Mouse (Mus musculus) myocyte (in vitro differentiated cells): ENCODE results near the gene Mical3. TPM values are rescaled to one million over a fixed set of nuclear protein-coding genes. Genes with fewer than 3 reads are reported as not detected.
A peak's percentile ranks its signal among the peaks of the same experiment; 100 is the strongest.

ENCODE experiments used
- H3K27me3 ChIP-seq: one replicate; pipeline ENCODE4 v1.6.1; 2011; ENCODE audit not compliant: control insufficient read depth, insufficient read depth, insufficient read length
- H3K36me3 ChIP-seq: one replicate; pipeline ENCODE4 v1.6.1; 2011; ENCODE audit not compliant: control insufficient read depth, insufficient read depth
- H3K4me2 ChIP-seq: one replicate; pipeline ENCODE4 v1.6.1; 2011; ENCODE audit warnings: low read depth, control low read depth
- H3K4me3 ChIP-seq: one replicate; pipeline ENCODE4 v1.5.1; 2011; ENCODE audit warnings: mild to moderate bottlenecking, control low read depth, moderate library complexity
- H3K79me2 ChIP-seq: one replicate; pipeline ENCODE4 v1.6.1; 2011; ENCODE audit not compliant: control insufficient read depth, insufficient read depth
- H3ac ChIP-seq: one replicate; pipeline ENCODE4 v1.6.1; 2011; ENCODE audit not compliant: control insufficient read depth, insufficient read length
- CEBPB ChIP-seq: IDR thresholded peaks from 2 replicates; pipeline ENCODE4 v1.6.1; 2011; ENCODE audit warnings: mild to moderate bottlenecking, moderate library complexity; ENCODE audit not compliant: poor library complexity, insufficient read depth, severe bottlenecking
- E2F4 ChIP-seq: IDR thresholded peaks from one replicate; pipeline ENCODE4 v1.6.1; 2011; ENCODE audit warnings: mild to moderate bottlenecking, control low read depth, moderate library complexity; ENCODE audit not compliant: insufficient read depth
- MAX ChIP-seq: IDR thresholded peaks from one replicate; pipeline ENCODE4 v1.6.1; 2011; ENCODE audit warnings: low read depth, mild to moderate bottlenecking, control low read depth
- MYOD1 ChIP-seq, 3 experiments: IDR thresholded peaks; one replicate each; pipeline ENCODE4 v1.6.1; 2011; ENCODE audit warnings: control low read depth in 2 of 3, low read depth in 2 of 3, mild to moderate bottlenecking in 2 of 3, moderate library complexity in 1 of 3; ENCODE audit not compliant: insufficient read length in 2 of 3, control insufficient read depth in 1 of 3
- MYOG ChIP-seq, 3 experiments: IDR thresholded peaks; one replicate each; pipeline ENCODE4 v1.6.1; 2011; ENCODE audit warnings: control low read depth in 2 of 3, low read depth in 2 of 3, mild to moderate bottlenecking in 2 of 3; ENCODE audit not compliant: insufficient read length in 2 of 3, control insufficient read depth in 1 of 3, insufficient read depth in 1 of 3
- POLR2A ChIP-seq: IDR thresholded peaks from one replicate; pipeline ENCODE4 v1.6.1; 2011; ENCODE audit warnings: low read depth, mild to moderate bottlenecking, control low read depth, moderate library complexity; ENCODE audit not compliant: insufficient read length
- POLR2AphosphoS2 ChIP-seq: IDR thresholded peaks from one replicate; pipeline ENCODE4 v1.6.1; 2011; ENCODE audit warnings: low read depth, control low read depth; ENCODE audit not compliant: insufficient read length
- REST ChIP-seq: IDR thresholded peaks from one replicate; pipeline ENCODE4 v1.6.1; 2011; ENCODE audit warnings: mild to moderate bottlenecking, control low read depth, moderate library complexity; ENCODE audit not compliant: insufficient read depth, insufficient read length
- SRF ChIP-seq: IDR thresholded peaks from one replicate; pipeline ENCODE4 v1.6.1; 2011; ENCODE audit warnings: low read depth; ENCODE audit not compliant: control insufficient read depth, insufficient read length
- TCF12 ChIP-seq: IDR thresholded peaks from one replicate; pipeline ENCODE4 v1.6.1; 2011; ENCODE audit warnings: mild to moderate bottlenecking, control low read depth; ENCODE audit not compliant: poor library complexity, insufficient read depth, severe bottlenecking
- TCF3 ChIP-seq: IDR thresholded peaks from one replicate; pipeline ENCODE4 v1.6.1; 2011; ENCODE audit warnings: low read depth, control low read depth; ENCODE audit not compliant: insufficient read length
- USF1 ChIP-seq: IDR thresholded peaks from one replicate; pipeline ENCODE4 v1.6.1; 2011; ENCODE audit warnings: low read depth, mild to moderate bottlenecking, control low read depth, moderate library complexity
- polyA plus RNA-seq: library from polyadenylated mRNA; unstranded; fragments of >200 nt; fragmentation: generic; extraction: Trizol; gene quantifications from one replicate; pipeline ENCODE4 v1.2.1, GENCODE M21; 2012; ENCODE audit warnings: missing spikeins

Mical3 gene
- polyA plus RNA-seq, 1 experiment = 17.7 TPM

DNA sequence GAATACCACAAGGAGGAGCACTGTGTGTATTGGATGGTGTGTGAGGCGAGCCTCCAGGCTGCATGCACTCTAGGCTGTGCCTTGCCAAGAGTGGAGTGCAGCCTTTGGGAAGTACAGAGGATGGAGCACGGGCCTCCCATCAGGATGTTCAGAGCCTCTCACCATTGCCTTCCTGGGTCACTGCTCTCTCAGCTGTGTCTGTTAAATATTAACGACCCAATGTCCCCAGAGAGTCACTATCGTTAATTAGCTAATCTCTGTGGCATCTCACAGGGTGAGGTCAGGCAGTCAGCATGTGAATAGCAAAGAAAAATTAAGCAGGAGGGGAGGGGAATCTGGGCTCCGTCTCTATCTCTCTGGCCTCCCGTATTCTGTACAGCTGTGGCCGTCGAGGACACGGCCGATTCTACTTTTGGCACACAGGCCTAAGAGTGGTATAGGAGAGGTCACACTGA, 35.3 kb upstream of the Mical3 start:
- H3K4me3 ChIP-seq = no peak overlapping the region

DNA sequence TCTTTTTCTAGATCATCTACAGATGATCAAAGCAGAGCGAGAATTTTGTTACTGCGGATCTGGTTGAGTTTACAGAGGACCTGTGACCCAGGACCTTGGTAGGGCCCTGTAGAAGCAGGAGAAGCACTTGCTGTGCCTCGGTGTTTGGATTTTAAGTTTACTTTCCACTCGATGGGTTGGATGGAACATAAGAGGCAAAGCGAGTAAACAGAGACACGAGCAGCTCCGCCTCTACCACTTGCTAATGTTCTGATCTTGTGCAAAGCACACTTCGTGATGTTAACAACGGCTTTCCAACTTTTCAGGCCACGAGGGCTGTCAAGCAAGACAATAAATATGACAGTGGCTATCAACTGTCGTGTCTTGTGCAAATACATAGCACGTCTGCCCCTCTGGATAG, 31.8 kb upstream of the Mical3 start:
- TF ChIP-seq CEBPB (no peak), USF1 (no peak), TCF12 (no peak), MYOD1 (IDR thresholded peaks at IDR 0.05; ENCODE audit: control insufficient read depth in 1 of 3, insufficient read length in 2 of 3, low read depth in 2 of 3) (no peak), SRF (no peak), REST (no peak), MYOG (IDR thresholded peaks at IDR 0.05; ENCODE audit: control insufficient read depth in 1 of 3, insufficient read depth in 1 of 3, insufficient read length in 2 of 3, low read depth in 2 of 3) (no peak), TCF3 (no peak), POLR2A (no peak), E2F4 (no peak), MAX (no peak), POLR2AphosphoS2 (no peak)
- no peak overlapping the region for H3K4me3 ChIP-seq
- H3K79me2 ChIP-seq = no peaks in the 10 kb centered on the region
- no peak overlapping the region for H3K4me2 ChIP-seq
- H3K36me3 ChIP-seq = no peaks in the 10 kb centered on the region
- H3ac ChIP-seq = no peak overlapping the region
- H3K27me3 ChIP-seq = no peaks in the 10 kb centered on the region

More for the DNA sequence above, 35.3 kb upstream of the Mical3 start:
- H3ac ChIP-seq = no peak overlapping the region
- no peak overlapping the region for H3K4me2 ChIP-seq
- H3K36me3 ChIP-seq = no peaks in the 10 kb centered on the region
- H3K79me2 ChIP-seq = no peaks in the 10 kb centered on the region
- TF ChIP-seq TCF12 (no peak), MYOG (IDR thresholded peaks at IDR 0.05; ENCODE audit: control insufficient read depth in 1 of 3, insufficient read depth in 1 of 3, insufficient read length in 2 of 3, low read depth in 2 of 3) (no peak), MYOD1 (IDR thresholded peaks at IDR 0.05; ENCODE audit: control insufficient read depth in 1 of 3, insufficient read length in 2 of 3, low read depth in 2 of 3) (no peak), SRF (no peak), POLR2AphosphoS2 (no peak), REST (no peak), POLR2A (no peak), MAX (no peak)
- H3K27me3 ChIP-seq = no peaks in the 10 kb centered on the region

DNA sequence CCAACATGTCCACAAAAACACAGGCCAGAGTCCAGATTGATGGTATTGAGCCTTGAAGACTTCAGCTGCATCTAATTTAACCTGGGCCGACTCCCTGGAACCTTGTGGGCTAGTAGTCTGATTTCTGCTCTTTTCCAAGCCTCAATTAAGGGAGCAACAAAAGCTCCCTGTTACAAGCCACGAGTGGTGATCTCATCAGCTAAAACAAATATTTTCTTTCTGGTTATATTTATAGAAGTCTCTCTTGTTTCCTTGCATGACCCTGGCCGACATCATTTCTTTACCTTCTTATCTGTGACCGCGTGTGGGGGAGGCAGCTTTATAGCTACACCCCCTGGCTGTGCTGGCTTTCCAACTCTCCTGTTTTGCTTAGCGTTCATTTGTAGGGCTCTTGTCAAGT, 29.3 kb upstream of the Mical3 start:
- H3K36me3 ChIP-seq = no peaks in the 10 kb centered on the region
- H3K27me3 ChIP-seq = no peaks in the 10 kb centered on the region
- H3K4me3 ChIP-seq = no peak overlapping the region
- TF ChIP-seq TCF3 = no peak
- TF ChIP-seq CEBPB = no peak
- TF ChIP-seq TCF12 = no peak
- H3ac ChIP-seq = no peak overlapping the region
- no peaks in the 10 kb centered on the region for H3K79me2 ChIP-seq
- H3K4me2 ChIP-seq = peak overlapping the region; percentile 57

DNA sequence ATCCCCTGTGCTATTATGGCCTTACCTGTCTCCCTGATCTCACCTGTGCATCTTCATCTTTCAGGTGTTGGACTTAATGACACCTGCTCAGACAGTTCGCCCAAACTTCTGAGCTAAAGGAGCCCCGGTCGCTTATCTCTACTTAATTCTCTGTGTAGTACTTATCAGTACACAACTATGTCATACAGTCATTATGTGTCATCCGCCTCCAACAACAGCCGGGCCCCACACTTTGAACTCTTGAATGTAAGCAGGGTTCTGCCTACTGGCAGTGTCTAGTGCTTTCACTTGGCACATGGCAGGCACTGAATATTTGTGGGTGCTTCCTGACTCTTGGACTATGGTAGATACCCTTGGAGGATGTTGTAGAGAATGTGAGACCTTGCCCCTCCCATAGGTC, 28.8 kb upstream of the Mical3 start:
- H3K4me3 ChIP-seq = no peak overlapping the region
- H3K27me3 ChIP-seq = no peaks in the 10 kb centered on the region
- H3ac ChIP-seq = no peak overlapping the region
- peak overlapping the region; percentile 57 for H3K4me2 ChIP-seq
- no peaks in the 10 kb centered on the region for H3K36me3 ChIP-seq
- TF ChIP-seq MYOG (IDR thresholded peaks at IDR 0.05; ENCODE audit: control insufficient read depth in 1 of 3, insufficient read depth in 1 of 3, insufficient read length in 2 of 3, low read depth in 2 of 3) (no peak), MYOD1 (IDR thresholded peaks at IDR 0.05; ENCODE audit: control insufficient read depth in 1 of 3, insufficient read length in 2 of 3, low read depth in 2 of 3) (no peak)
- H3K79me2 ChIP-seq = no peaks in the 10 kb centered on the region

DNA sequence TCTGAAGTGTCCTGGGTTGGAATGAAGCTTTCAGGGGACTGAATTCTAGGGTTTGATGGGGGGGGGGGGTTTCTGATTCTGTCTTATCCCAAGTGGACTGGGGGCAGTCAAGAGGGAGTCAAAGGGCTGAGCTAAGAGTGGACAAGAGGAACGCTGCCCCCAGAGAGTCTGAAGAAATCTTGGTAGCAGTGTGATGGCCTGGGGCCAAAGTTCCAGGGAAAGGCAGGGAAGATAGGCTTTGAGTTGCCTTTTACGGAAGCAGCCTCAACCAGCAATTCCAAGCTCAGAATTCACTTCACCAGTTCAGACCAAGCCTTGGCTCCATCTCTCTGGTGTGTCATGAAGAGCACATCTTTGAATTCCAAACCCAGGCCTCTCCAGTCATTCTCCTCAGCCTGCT, 25.2 kb upstream of the Mical3 start:
- no peak overlapping the region for H3K4me2 ChIP-seq
- no peaks in the 10 kb centered on the region for H3K27me3 ChIP-seq
- H3ac ChIP-seq = no peak overlapping the region
- no peaks in the 10 kb centered on the region for H3K36me3 ChIP-seq
- H3K79me2 ChIP-seq = no peaks in the 10 kb centered on the region
- H3K4me3 ChIP-seq = no peak overlapping the region
- TF ChIP-seq POLR2AphosphoS2 = no peak
- no peak for TF ChIP-seq TCF12
- no peak for TF ChIP-seq POLR2A
- no peak for TF ChIP-seq USF1
- TF ChIP-seq MAX = no peak
- no peak for TF ChIP-seq MYOD1 (IDR thresholded peaks at IDR 0.05; ENCODE audit: control insufficient read depth in 1 of 3, insufficient read length in 2 of 3, low read depth in 2 of 3)
- no peak for TF ChIP-seq REST
- TF ChIP-seq SRF = no peak
- TF ChIP-seq CEBPB = no peak
- no peak for TF ChIP-seq E2F4
- TF ChIP-seq MYOG (IDR thresholded peaks at IDR 0.05; ENCODE audit: control insufficient read depth in 1 of 3, insufficient read depth in 1 of 3, insufficient read length in 2 of 3, low read depth in 2 of 3) = no peak
- no peak for TF ChIP-seq TCF3
